Mouse (Mus musculus): ENCODE measurements around the gene Samd1.
A peak's percentile ranks its signal among the peaks of the same experiment; 100 is the strongest.

DNA sequence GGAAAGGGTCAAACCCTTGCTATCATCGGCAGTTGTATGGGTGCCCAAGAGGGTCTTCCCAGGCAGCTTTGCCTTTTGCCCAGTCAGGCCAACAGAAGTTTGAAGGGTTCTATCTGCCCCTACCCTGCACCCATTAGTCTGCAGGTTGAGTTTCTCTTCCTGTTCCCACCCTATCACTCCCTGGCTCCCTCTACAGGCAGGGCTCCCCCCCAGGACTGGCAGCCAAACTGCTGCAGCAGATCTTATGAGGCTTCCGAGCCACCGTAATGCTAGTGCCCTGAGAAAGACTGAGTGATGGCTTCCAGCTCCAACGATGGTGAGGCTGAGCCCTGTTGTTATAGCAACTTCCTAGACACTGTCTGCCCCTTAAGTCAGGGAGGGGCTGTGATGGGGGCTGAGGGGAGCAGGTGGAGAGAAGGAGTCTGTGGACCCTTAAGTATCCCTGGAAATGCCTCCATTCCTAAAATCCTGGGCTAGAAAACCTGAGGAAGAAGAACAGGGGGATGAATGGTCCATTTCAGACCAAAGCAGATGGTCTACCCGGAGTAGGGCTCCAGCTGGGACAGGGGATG, 20.6 kb upstream of the Samd1 start:
- peak; percentile 49 for TF ChIP-seq CTCF (IDR thresholded peaks at IDR 0.05; ENCODE audit: low read depth)
- no peak for TF ChIP-seq EP300 (optimal IDR thresholded peaks at IDR 0.05)

All from stomach, postnatal 0 days (tissue).